ENCODE assay signal across 11 mouse cellular contexts in the genomic region with DNA sequence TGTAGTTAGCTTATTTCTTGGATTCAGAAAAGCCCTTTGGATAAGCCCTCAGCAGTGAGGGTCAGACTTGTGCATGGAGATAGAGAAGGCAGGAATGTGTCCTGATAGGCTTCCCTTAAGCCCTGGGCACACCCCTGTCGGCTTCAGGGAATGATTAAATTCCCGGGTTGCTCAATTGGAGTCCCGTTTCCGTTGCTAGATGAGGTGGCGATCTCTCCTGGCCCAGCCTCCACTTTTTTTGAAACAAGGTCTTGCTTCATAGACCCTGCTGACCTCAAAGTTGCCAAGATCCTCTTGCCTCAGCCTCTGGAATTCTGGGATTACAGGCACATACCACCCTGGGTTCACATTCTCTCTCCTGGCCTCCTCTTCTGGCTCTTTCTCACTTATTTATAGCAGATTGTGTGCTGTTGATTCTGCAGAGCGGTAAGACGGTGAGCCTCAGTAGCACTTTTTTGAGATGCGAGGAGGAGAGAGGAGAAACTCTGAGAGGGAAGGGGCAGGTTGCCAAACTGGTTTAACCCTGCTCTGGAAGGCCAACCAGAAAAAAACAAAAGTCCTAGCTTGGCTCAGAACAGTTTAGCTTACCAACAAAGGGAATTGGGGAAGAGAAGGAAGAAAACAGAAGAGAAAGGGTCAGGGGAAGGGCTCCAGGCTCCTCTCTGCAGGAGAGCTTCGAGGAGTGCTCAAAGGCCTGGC.
DNase-seq lines count a peak whose midpoint lies in the region; ATAC-seq and TF ChIP-seq lines count a peak whose summit lies in the region.
"Had no signal": no experiment of that assay in that cellular context is flagged by ENCODE, and none has a peak within 500 bp of the region (broad histone marks: within the 10 kb centered on the region; RNA-seq: fewer than 3 reads in every experiment).

No protein-coding gene starts in this region.

- POLR2A ChIA-PET in Patski (lab: Charles Lee), result no interaction called here

- intact Hi-C loops in heart, postnatal 14 days (cut with DNase I), result no loop called here
- intact Hi-C loops in heart, postnatal 25 days (cut with DNase I), result no loop called here
- intact Hi-C loops in left cerebral cortex, postnatal 4 days (cut with DNase I), result no loop called here

- CTCF ChIA-PET in Patski (lab: Charles Lee), result no interaction called here

- peak; percentile 35 for DNase-seq in heart, adult 8-10 months (ENCODE audit: low spot score)
- DNase-seq in heart, postnatal 14 days, result no peak
- no peak for DNase-seq in Patski (ENCODE audit: low read depth, low spot score)
- DNase-seq in heart, postnatal 25 days (ENCODE audit: low spot score), result peak; percentile 39
- DNase-seq in lung, postnatal 25 days (ENCODE audit: low spot score), result peak; percentile 80
- DNase-seq in left cerebral cortex, postnatal 4 days, result no peak
- no peak for DNase-seq in spleen, postnatal 36 days (ENCODE audit: low spot score in 2 of 2)
- DNase-seq in midbrain, embryonic 10.5 days (ENCODE audit: low spot score), result no peak
- DNase-seq: cerebellum, adult 9-10 months; forebrain, postnatal 0 days had no signal

- H3K36me3 ChIP-seq in midbrain, embryonic 10.5 days, result no peaks in the 10 kb centered on the region

- H3K9me3 ChIP-seq in midbrain, embryonic 10.5 days (replicated peaks), result no peaks in the 10 kb centered on the region

- peak; percentile 38 for ATAC-seq in Patski
- ATAC-seq: forebrain, postnatal 0 days had no signal

- H3K27ac ChIP-seq in midbrain, embryonic 10.5 days (replicated peaks), result no peak overlapping the region
- H3K27ac ChIP-seq: kidney, postnatal 0 days had no signal

- 19% methylated on average over 9 of the region's 9 CpGs for WGBS in midbrain, embryonic 10.5 days

- H3K27me3 ChIP-seq in Patski, result no peaks in the 10 kb centered on the region
- peaks cover 9% of the 10 kb centered on the region; the same call in 1 of the 2 replicates for H3K27me3 ChIP-seq in midbrain, embryonic 10.5 days (ENCODE audit: low read depth, poor library complexity, severe bottlenecking)

- no peak for TF ChIP-seq CTCF in Patski (IDR thresholded peaks at IDR 0.05)

- H3K4me3 ChIP-seq in midbrain, embryonic 10.5 days, result no peak overlapping the region

- in situ Hi-C loops in Patski (cut with MboI; ENCODE audit: low pct_unique_long_range_greater_than_20kb), result loop anchor here (25.0 kb wide), 1 partner anchor 561 kb away; a partner anchor contains a TSS

- H3K4me1 ChIP-seq in midbrain, embryonic 10.5 days, result peaks cover 29% of the 10 kb centered on the region

Comparison
In these comparisons a context has a peak if more than half of its experiments do, and no peak if none do; other contexts are left out.
1. DNase-seq: peak in heart, adult 8-10 months (single experiment), heart, postnatal 25 days (single experiment) and lung, postnatal 25 days (single experiment); none in heart, postnatal 14 days (0 of 2), Patski (single experiment), left cerebral cortex, postnatal 4 days (single experiment), spleen, postnatal 36 days (0 of 2) and midbrain, embryonic 10.5 days (single experiment).